8 mouse cellular contexts compared by ENCODE assay signal in the genomic region with DNA sequence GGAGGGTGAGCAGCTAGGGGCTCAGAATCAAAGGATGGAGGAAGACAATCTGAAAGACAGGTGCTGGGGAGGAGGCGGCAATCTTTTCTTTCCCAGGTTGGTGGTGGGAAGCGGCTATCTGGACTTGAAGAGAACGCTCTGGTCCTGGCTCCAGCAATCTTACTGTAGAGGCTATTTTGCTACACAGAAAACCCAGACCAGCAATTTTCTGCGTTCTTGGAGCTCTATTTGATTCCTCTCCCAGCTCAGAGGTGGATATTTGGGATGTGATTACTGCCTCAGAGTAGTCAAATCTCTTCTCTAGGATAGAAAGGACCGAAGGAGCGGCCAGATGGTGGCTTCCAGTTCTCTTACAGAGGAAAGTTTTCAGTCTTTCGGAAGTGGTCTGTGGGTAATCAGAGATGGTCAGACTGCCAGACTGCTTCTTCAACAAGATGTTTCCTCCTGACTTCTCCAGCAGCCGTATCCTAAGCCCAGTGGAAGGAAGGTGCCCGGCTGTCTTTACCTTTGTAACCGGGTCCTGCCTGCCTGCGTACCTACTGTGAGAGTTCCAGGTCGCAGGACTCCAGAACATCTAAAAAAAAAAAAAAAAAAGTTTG. TPM values are rescaled to one million over a fixed set of nuclear protein-coding genes. Genes with fewer than 3 reads are reported as not detected.
DNase-seq lines count a peak whose midpoint lies in the region; ATAC-seq and TF ChIP-seq lines count a peak whose summit lies in the region.

No protein-coding gene starts in this region.

- H3K9me3 ChIP-seq in heart, embryonic 15.5 days (replicated peaks): no peaks in the 10 kb centered on the region
- no peaks in the 10 kb centered on the region for H3K9me3 ChIP-seq in forebrain, postnatal 0 days (ENCODE audit: low read length)
- H3K9me3 ChIP-seq in liver, postnatal 0 days (ENCODE audit: low read length): no peaks in the 10 kb centered on the region

- intact Hi-C loops in heart, postnatal 25 days (cut with DNase I): loop anchor here (2.0 kb wide), 2 partner anchors 73 to 179 kb away; no protein-coding TSS in a partner anchor

- H3K4me1 ChIP-seq in heart, embryonic 15.5 days (replicated peaks): peaks cover 15% of the 10 kb centered on the region
- H3K4me1 ChIP-seq in forebrain, postnatal 0 days (ENCODE audit: insufficient read depth): peaks cover 15% of the 10 kb centered on the region; the same call in 1 of the 2 replicates
- H3K4me1 ChIP-seq in liver, postnatal 0 days (ENCODE audit: insufficient read depth): no peaks in the 10 kb centered on the region

- H3K4me3 ChIP-seq in heart, embryonic 15.5 days: peak overlapping the region; percentile 78
- peak overlapping the region; percentile 88 for H3K4me3 ChIP-seq in forebrain, postnatal 0 days (ENCODE audit: low read depth, low read length)
- peak overlapping the region; percentile 67; the same call in 1 of the 2 replicates for H3K4me3 ChIP-seq in liver, postnatal 0 days (ENCODE audit: low read depth, low read length)

- TF ChIP-seq CTCF in forebrain, postnatal 0 days (IDR thresholded peaks at IDR 0.05; ENCODE audit: low read depth): no peak
- TF ChIP-seq CTCF in liver, postnatal 0 days (IDR thresholded peaks at IDR 0.05; ENCODE audit: low read depth): no peak

- H3K36me3 ChIP-seq in heart, embryonic 15.5 days: no peaks in the 10 kb centered on the region
- H3K36me3 ChIP-seq in forebrain, postnatal 0 days (ENCODE audit: insufficient read depth): no peaks in the 10 kb centered on the region
- no peaks in the 10 kb centered on the region for H3K36me3 ChIP-seq in liver, postnatal 0 days (replicated peaks; ENCODE audit: insufficient read depth, low read length)

- no peak for TF ChIP-seq EP300 in liver, postnatal 0 days (IDR thresholded peaks at IDR 0.05; ENCODE audit: low read depth)

- H3K9ac ChIP-seq in heart, embryonic 15.5 days: peak overlapping the region; percentile 23; the same call in 1 of the 2 replicates
- peak overlapping the region; percentile 93; the same call in 1 of the 2 replicates for H3K9ac ChIP-seq in forebrain, postnatal 0 days
- no peak overlapping the region for H3K9ac ChIP-seq in liver, postnatal 0 days (replicated peaks)

- DNase-seq in heart, postnatal 25 days (ENCODE audit: low spot score): no peak
- peak; percentile 8 to 31 for DNase-seq in CD8-positive naive resting alpha-beta T cell, adult 2 months (ENCODE audit: low read depth in 2 of 2, low spot score in 2 of 2)
- DNase-seq in forebrain, postnatal 0 days: peak; percentile 26
- no peak for DNase-seq in liver, postnatal 0 days
- peak; percentile 23 to 51 for DNase-seq in thymus, postnatal 36 days
- DNase-seq in gastrocnemius, postnatal 4 days (ENCODE audit: low spot score in 2 of 2): no peak
- no peak for DNase-seq in right cerebral cortex, postnatal 14 days

- no peak for ATAC-seq in heart, embryonic 15.5 days (replicated peaks; ENCODE audit: insufficient number of reproducible peaks, insufficient read depth, low FRiP score, low read depth)
- ATAC-seq in forebrain, postnatal 0 days: no peak
- no peak for ATAC-seq in liver, postnatal 0 days

- peak overlapping the region; percentile 93 for H3K4me2 ChIP-seq in heart, embryonic 15.5 days
- peak overlapping the region; percentile 83 for H3K4me2 ChIP-seq in forebrain, postnatal 0 days (ENCODE audit: low read depth)
- H3K4me2 ChIP-seq in liver, postnatal 0 days (ENCODE audit: low read depth, low read length): peak overlapping the region; percentile 91

- 27% methylated on average over 12 of the region's 12 CpGs for WGBS in heart, embryonic 15.5 days
- 33% methylated on average over 12 of the region's 12 CpGs for WGBS in forebrain, postnatal 0 days
- WGBS in liver, postnatal 0 days (ENCODE audit: insufficient replicate concordance): 20% methylated on average over 12 of the region's 12 CpGs

- H3K27ac ChIP-seq in heart, embryonic 15.5 days: peak overlapping the region; percentile 86
- peak overlapping the region; percentile 73 for H3K27ac ChIP-seq in forebrain, postnatal 0 days (ENCODE audit: low read depth, low read length)
- H3K27ac ChIP-seq in liver, postnatal 0 days (ENCODE audit: low read depth): no peak overlapping the region

- peaks cover 5% of the 10 kb centered on the region; the same call in 1 of the 2 replicates for H3K27me3 ChIP-seq in heart, embryonic 15.5 days
- H3K27me3 ChIP-seq in forebrain, postnatal 0 days (ENCODE audit: insufficient read depth, low read length): no peaks in the 10 kb centered on the region
- H3K27me3 ChIP-seq in liver, postnatal 0 days (ENCODE audit: insufficient read depth, low read length): peaks cover 7% of the 10 kb centered on the region; the same call in 1 of the 2 replicates

RNA-seq across cellular contexts. Expression of a gene that starts 0.6 kb away (rescaled TPM):
- 14.8 and 19.1 TPM in 2 replicates for polyA plus RNA-seq in heart, embryonic 15.5 days (2015; fragmentation: Nextera tagmentation; extraction: Ambion mirVana)
- total RNA-seq in heart, postnatal 25 days (2021): 10 to 100 TPM; 11.5 to 11.7 TPM
- 21.8 and 27.3 TPM in 2 replicates for total RNA-seq in forebrain, postnatal 0 days (2014; rRNA removed)
- 16.4 and 18.6 TPM in 2 replicates for polyA plus RNA-seq in forebrain, postnatal 0 days (2015; fragmentation: Nextera tagmentation; extraction: Ambion mirVana)
- 17.1 and 17.3 TPM in 2 replicates for polyA plus RNA-seq in liver, postnatal 0 days (2015; fragmentation: Nextera tagmentation; extraction: Ambion mirVana)
- 10 to 100 TPM; 13.9 to 16.4 TPM for total RNA-seq in gastrocnemius, postnatal 4 days (2021)

Comparison
In these comparisons a context has a peak if more than half of its experiments do, and no peak if none do; other contexts are left out.
1. DNase-seq: peak in CD8-positive naive resting alpha-beta T cell, adult 2 months (2 of 2), forebrain, postnatal 0 days (single experiment) and thymus, postnatal 36 days (2 of 2); none in heart, postnatal 25 days (single experiment), liver, postnatal 0 days (single experiment), gastrocnemius, postnatal 4 days (0 of 2) and right cerebral cortex, postnatal 14 days (single experiment).
2. Peak in every context shown above with its lines, with median percentiles within 50 percentile points of each other: H3K4me2 ChIP-seq and H3K4me3 ChIP-seq.